Mouse (Mus musculus): ENCODE data around the gene Kcnf1. TPM values are rescaled to one million over a fixed set of nuclear protein-coding genes. Genes with fewer than 3 reads are reported as not detected.
A peak's percentile ranks its signal among the peaks of the same experiment; 100 is the strongest.

Gene Kcnf1
- total RNA-seq, 1 experiment: 1.2 TPM

GRCm38 (mm10) chr12:17152840-17153239 is 23.8 kb downstream of the Kcnf1 start:
- TF ChIP-seq MAFK (IDR thresholded peaks at IDR 0.05; ENCODE audit: insufficient read depth, low read depth, low read length): no peak
- no peak for TF ChIP-seq CHD2 (IDR thresholded peaks at IDR 0.05; ENCODE audit: low read depth, low read length)
- no peak for TF ChIP-seq HCFC1 (IDR thresholded peaks at IDR 0.05; ENCODE audit: borderline replicate concordance, insufficient read depth, low read length)
- TF ChIP-seq ZC3H11A (IDR thresholded peaks at IDR 0.05; ENCODE audit: borderline replicate concordance, low read depth, low read length): no peak
- no peak for TF ChIP-seq ZNF384 (IDR thresholded peaks at IDR 0.05; ENCODE audit: low read depth, low read length)

GRCm38 (mm10) chr12:17148920-17149319 is 27.8 kb downstream of the Kcnf1 start:
- no peaks in the 10 kb centered on the region for H3K9me3 ChIP-seq (ENCODE audit: control insufficient read depth, insufficient read depth, low read depth, low read length)
- TF ChIP-seq CHD2 (IDR thresholded peaks at IDR 0.05; ENCODE audit: low read depth, low read length) (no peak), ZNF384 (IDR thresholded peaks at IDR 0.05; ENCODE audit: low read depth, low read length) (no peak), HCFC1 (IDR thresholded peaks at IDR 0.05; ENCODE audit: borderline replicate concordance, insufficient read depth, low read length) (no peak), MAFK (IDR thresholded peaks at IDR 0.05; ENCODE audit: insufficient read depth, low read depth, low read length) (no peak), ZC3H11A (IDR thresholded peaks at IDR 0.05; ENCODE audit: borderline replicate concordance, low read depth, low read length) (no peak)

More at GRCm38 (mm10) chr12:17152840-17153239, 23.8 kb downstream of the Kcnf1 start:
- DNase-seq (ENCODE audit: low read depth, low spot score): no peak
- Histone ChIP-seq H3K4me3 (ENCODE audit: insufficient read depth in 1 of 2, low read depth in 1 of 2, low read length in 2 of 2, poor library complexity in 1 of 2, severe bottlenecking in 1 of 2) (no peak overlapping the region), H3K36me3 (ENCODE audit: control insufficient read depth, insufficient read depth, low read length, poor library complexity, severe bottlenecking) (no peaks in the 10 kb centered on the region), H3K4me1 (ENCODE audit: control insufficient read depth in 2 of 2, insufficient read depth in 2 of 2, low read length in 2 of 2, poor library complexity in 1 of 2) (no peaks in the 10 kb centered on the region), H3K27ac (ENCODE audit: insufficient read depth, low read depth, low read length, poor library complexity, severe bottlenecking) (no peak overlapping the region), H3K9me3 (ENCODE audit: control insufficient read depth, insufficient read depth, low read depth, low read length) (no peaks in the 10 kb centered on the region), H3K9ac (ENCODE audit: insufficient read depth, low read depth, low read length, poor library complexity, severe bottlenecking) (no peak overlapping the region)
- in situ Hi-C loops (cut with MboI; ENCODE audit: low sequenced_read_pairs in 2 of 2, unreplicated experiment in 2 of 2): no loop called here

GRCm38 (mm10) chr12:17141791-17142190 is 34.9 kb downstream of the Kcnf1 start:
- TF ChIP-seq MAFK (IDR thresholded peaks at IDR 0.05; ENCODE audit: insufficient read depth, low read depth, low read length) (no peak), ZNF384 (IDR thresholded peaks at IDR 0.05; ENCODE audit: low read depth, low read length) (peak; percentile 77; the same call in 1 of the 2 replicates)
- H3K4me1 ChIP-seq (ENCODE audit: control insufficient read depth in 2 of 2, insufficient read depth in 2 of 2, low read length in 2 of 2, poor library complexity in 1 of 2): peaks cover 0 to 6% of the 10 kb centered on the region in 2 experiments; a peak in 1 of 4 replicates

More at GRCm38 (mm10) chr12:17148920-17149319, 27.8 kb downstream of the Kcnf1 start:
- no peak overlapping the region for H3K9ac ChIP-seq (ENCODE audit: insufficient read depth, low read depth, low read length, poor library complexity, severe bottlenecking)
- H3K4me1 ChIP-seq (ENCODE audit: control insufficient read depth in 2 of 2, insufficient read depth in 2 of 2, low read length in 2 of 2, poor library complexity in 1 of 2): no peaks in the 10 kb centered on the region
- no peak for DNase-seq (ENCODE audit: low read depth, low spot score)
- H3K36me3 ChIP-seq (ENCODE audit: control insufficient read depth, insufficient read depth, low read length, poor library complexity, severe bottlenecking): no peaks in the 10 kb centered on the region
- no peak overlapping the region for H3K27ac ChIP-seq (ENCODE audit: insufficient read depth, low read depth, low read length, poor library complexity, severe bottlenecking)
- no peak overlapping the region for H3K4me3 ChIP-seq (ENCODE audit: insufficient read depth in 1 of 2, low read depth in 1 of 2, low read length in 2 of 2, poor library complexity in 1 of 2, severe bottlenecking in 1 of 2)
- in situ Hi-C loops (cut with MboI; ENCODE audit: low sequenced_read_pairs in 2 of 2, unreplicated experiment in 2 of 2): loop anchor here in 1 of 2 experiments (5.0 to 10.0 kb wide), 2 partner anchors 37 to 94 kb away; no protein-coding TSS in a partner anchor

GRCm38 (mm10) chr12:17140436-17140835 is 36.3 kb downstream of the Kcnf1 start:
- Histone ChIP-seq H3K27ac (ENCODE audit: insufficient read depth, low read depth, low read length, poor library complexity, severe bottlenecking) (no peak overlapping the region), H3K36me3 (ENCODE audit: control insufficient read depth, insufficient read depth, low read length, poor library complexity, severe bottlenecking) (no peaks in the 10 kb centered on the region), H3K9ac (ENCODE audit: insufficient read depth, low read depth, low read length, poor library complexity, severe bottlenecking) (no peak overlapping the region), H3K4me1 (ENCODE audit: control insufficient read depth in 2 of 2, insufficient read depth in 2 of 2, low read length in 2 of 2, poor library complexity in 1 of 2) (peaks cover 0 to 6% of the 10 kb centered on the region in 2 experiments; a peak in 1 of 4 replicates), H3K9me3 (ENCODE audit: control insufficient read depth, insufficient read depth, low read depth, low read length) (no peaks in the 10 kb centered on the region), H3K4me3 (ENCODE audit: insufficient read depth in 1 of 2, low read depth in 1 of 2, low read length in 2 of 2, poor library complexity in 1 of 2, severe bottlenecking in 1 of 2) (no peak overlapping the region)
- no peak for TF ChIP-seq CHD2 (IDR thresholded peaks at IDR 0.05; ENCODE audit: low read depth, low read length)
- no peak for TF ChIP-seq MAFK (IDR thresholded peaks at IDR 0.05; ENCODE audit: insufficient read depth, low read depth, low read length)
- no peak for TF ChIP-seq HCFC1 (IDR thresholded peaks at IDR 0.05; ENCODE audit: borderline replicate concordance, insufficient read depth, low read length)
- no peak for TF ChIP-seq ZC3H11A (IDR thresholded peaks at IDR 0.05; ENCODE audit: borderline replicate concordance, low read depth, low read length)
- TF ChIP-seq ZNF384 (IDR thresholded peaks at IDR 0.05; ENCODE audit: low read depth, low read length): no peak
- no peak for DNase-seq (ENCODE audit: low read depth, low spot score)
- in situ Hi-C loops (cut with MboI; ENCODE audit: low sequenced_read_pairs in 2 of 2, unreplicated experiment in 2 of 2): loop anchor here in 1 of 2 experiments (10.0 kb wide), 1 partner anchor 86 kb away; no protein-coding TSS in a partner anchor

More at GRCm38 (mm10) chr12:17141791-17142190, 34.9 kb downstream of the Kcnf1 start:
- DNase-seq (ENCODE audit: low read depth, low spot score): no peak
- no peaks in the 10 kb centered on the region for H3K36me3 ChIP-seq (ENCODE audit: control insufficient read depth, insufficient read depth, low read length, poor library complexity, severe bottlenecking)
- no peak overlapping the region for H3K9ac ChIP-seq (ENCODE audit: insufficient read depth, low read depth, low read length, poor library complexity, severe bottlenecking)
- no peak overlapping the region for H3K4me3 ChIP-seq (ENCODE audit: insufficient read depth in 1 of 2, low read depth in 1 of 2, low read length in 2 of 2, poor library complexity in 1 of 2, severe bottlenecking in 1 of 2)
- H3K27ac ChIP-seq (ENCODE audit: insufficient read depth, low read depth, low read length, poor library complexity, severe bottlenecking): no peak overlapping the region
- in situ Hi-C loops (cut with MboI; ENCODE audit: low sequenced_read_pairs in 2 of 2, unreplicated experiment in 2 of 2): loop anchor here in 1 of 2 experiments (10.0 kb wide), 1 partner anchor 87 kb away; no protein-coding TSS in a partner anchor
- no peaks in the 10 kb centered on the region for H3K9me3 ChIP-seq (ENCODE audit: control insufficient read depth, insufficient read depth, low read depth, low read length)

All from ES-E14 (cell line).